Mouse (Mus musculus): ENCODE measurements around the gene Mcpt8.
"Not testable (repeated sequence)": the region's sequence is repeated elsewhere in the genome, so short reads cannot be mapped to it uniquely, and the experiment has no call there.

The Mcpt8 gene

GRCm38 (mm10) chr14:56085167-56085566, at the start of gene Mcpt8:
Gene Mcpt8 (minus strand): TSS chr14:56085273.
- DNase-seq (ENCODE audit: low spot score): no peak

- not testable (repeated sequence) for DNase-seq (ENCODE audit: low spot score)
Measured at GRCm38 (mm10) chr14:56133675-56134074, 48.6 kb upstream of the Mcpt8 start.

- DNase-seq (ENCODE audit: low spot score): not testable (repeated sequence)
Measured at GRCm38 (mm10) chr14:56132508-56132907, 47.4 kb upstream of the Mcpt8 start, which contains the start of gene Gzmd. Gene Gzmd (minus strand): TSS chr14:56132608.

GRCm38 (mm10) chr14:56128341-56128740, 43.3 kb upstream of the Mcpt8 start:
- DNase-seq (ENCODE audit: low spot score): no peak

GRCm38 (mm10) chr14:56123516-56123915, 38.4 kb upstream of the Mcpt8 start:
- no peak for DNase-seq (ENCODE audit: low spot score)

GRCm38 (mm10) chr14:56120525-56120924, 35.5 kb upstream of the Mcpt8 start, which contains the start of gene Gzme:
Gene Gzme (minus strand): TSS chr14:56120625.
- no peak for DNase-seq (ENCODE audit: low spot score)

- DNase-seq (ENCODE audit: low spot score): not testable (repeated sequence)
Measured at GRCm38 (mm10) chr14:56115531-56116310, 30.6 kb upstream of the Mcpt8 start.

- DNase-seq (ENCODE audit: low spot score): no peak
Measured at GRCm38 (mm10) chr14:56105447-56106180, 20.5 kb upstream of the Mcpt8 start.

- DNase-seq (ENCODE audit: low spot score): no peak
Measured at GRCm38 (mm10) chr14:56105016-56105415, 19.9 kb upstream of the Mcpt8 start.

- DNase-seq (ENCODE audit: low spot score): no peak
Measured at GRCm38 (mm10) chr14:56103452-56103851, 18.4 kb upstream of the Mcpt8 start.

GRCm38 (mm10) chr14:56102386-56102785, 17.3 kb upstream of the Mcpt8 start, which contains the start of gene Ctsg:
Gene Ctsg (minus strand): TSS chr14:56102574.
- no peak for DNase-seq (ENCODE audit: low spot score)

GRCm38 (mm10) chr14:56098940-56099339, 13.9 kb upstream of the Mcpt8 start:
- DNase-seq (ENCODE audit: low spot score): no peak

- no peak for DNase-seq (ENCODE audit: low spot score)
Measured at GRCm38 (mm10) chr14:56097597-56097996, 12.5 kb upstream of the Mcpt8 start.

GRCm38 (mm10) chr14:56093353-56093752, 8.3 kb upstream of the Mcpt8 start:
- DNase-seq (ENCODE audit: low spot score): no peak

- no peak for DNase-seq (ENCODE audit: low spot score)
Measured at GRCm38 (mm10) chr14:56086711-56087110, 1.6 kb upstream of the Mcpt8 start.

- DNase-seq (ENCODE audit: low spot score): no peak
Measured at GRCm38 (mm10) chr14:56082016-56082415, 3.1 kb downstream of the Mcpt8 start.

GRCm38 (mm10) chr14:56062213-56062612, 22.9 kb downstream of the Mcpt8 start, which contains the start of gene Mcpt4:
Gene Mcpt4 (minus strand): TSS chr14:56062313.
- not testable (repeated sequence) for DNase-seq (ENCODE audit: low spot score)

- DNase-seq (ENCODE audit: low spot score): no peak
Measured at GRCm38 (mm10) chr14:56057722-56058121, 27.4 kb downstream of the Mcpt8 start.

GRCm38 (mm10) chr14:56055408-56055807, 29.7 kb downstream of the Mcpt8 start:
- no peak for DNase-seq (ENCODE audit: low spot score)

- not testable (repeated sequence) for DNase-seq (ENCODE audit: low spot score)
Measured at GRCm38 (mm10) chr14:56041792-56042191, 43.3 kb downstream of the Mcpt8 start, which contains the start of gene Mcpt2. Gene Mcpt2 (plus strand): TSS chr14:56042041.

- no peak for DNase-seq (ENCODE audit: low spot score)
Measured at GRCm38 (mm10) chr14:56034433-56034832, 50.6 kb downstream of the Mcpt8 start.
